Mouse (Mus musculus): ENCODE measurements around the gene Cacng6.

Gene Cacng6

DNA sequence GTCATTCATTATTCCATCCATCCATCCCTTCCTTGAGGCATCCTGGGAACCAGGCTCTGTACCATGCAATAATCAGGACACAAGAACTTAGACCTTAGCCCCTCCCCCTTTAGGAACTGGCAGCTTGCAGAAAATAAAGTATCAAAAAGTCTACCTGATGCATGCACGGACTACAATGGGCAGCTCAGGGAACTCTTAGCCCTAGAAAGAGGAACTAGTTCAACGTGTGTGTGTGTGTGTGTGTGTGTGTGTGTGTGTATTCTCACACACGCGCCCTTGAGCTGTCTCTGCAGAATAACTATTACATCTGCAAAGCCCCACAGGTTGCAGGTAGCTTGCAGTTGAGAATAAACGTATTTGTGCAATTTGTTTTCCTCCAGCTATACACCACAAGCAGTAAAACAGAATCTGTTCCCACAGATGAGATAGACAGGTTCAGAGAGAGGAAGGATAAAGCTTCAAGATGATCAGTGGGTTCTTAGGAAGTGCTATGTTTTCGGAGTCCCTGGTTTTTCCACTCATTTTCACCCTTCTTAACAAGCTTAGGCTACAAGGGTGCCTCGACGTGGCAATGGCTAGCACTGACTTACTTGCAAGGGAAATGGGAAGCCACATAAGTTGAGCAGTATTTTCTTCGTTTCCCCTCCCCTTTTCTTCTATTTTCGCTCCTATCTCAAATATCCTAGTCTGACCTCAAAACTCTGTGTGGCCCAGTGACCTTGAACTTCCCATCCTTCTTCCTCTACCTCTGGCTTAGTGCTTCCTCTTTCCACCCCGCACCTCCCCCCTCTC, 14.1 kb upstream of the Cacng6 start:
- no peak for TF ChIP-seq GATA4 (IDR thresholded peaks at IDR 0.05; ENCODE audit: insufficient replicate concordance, low read length)

DNA sequence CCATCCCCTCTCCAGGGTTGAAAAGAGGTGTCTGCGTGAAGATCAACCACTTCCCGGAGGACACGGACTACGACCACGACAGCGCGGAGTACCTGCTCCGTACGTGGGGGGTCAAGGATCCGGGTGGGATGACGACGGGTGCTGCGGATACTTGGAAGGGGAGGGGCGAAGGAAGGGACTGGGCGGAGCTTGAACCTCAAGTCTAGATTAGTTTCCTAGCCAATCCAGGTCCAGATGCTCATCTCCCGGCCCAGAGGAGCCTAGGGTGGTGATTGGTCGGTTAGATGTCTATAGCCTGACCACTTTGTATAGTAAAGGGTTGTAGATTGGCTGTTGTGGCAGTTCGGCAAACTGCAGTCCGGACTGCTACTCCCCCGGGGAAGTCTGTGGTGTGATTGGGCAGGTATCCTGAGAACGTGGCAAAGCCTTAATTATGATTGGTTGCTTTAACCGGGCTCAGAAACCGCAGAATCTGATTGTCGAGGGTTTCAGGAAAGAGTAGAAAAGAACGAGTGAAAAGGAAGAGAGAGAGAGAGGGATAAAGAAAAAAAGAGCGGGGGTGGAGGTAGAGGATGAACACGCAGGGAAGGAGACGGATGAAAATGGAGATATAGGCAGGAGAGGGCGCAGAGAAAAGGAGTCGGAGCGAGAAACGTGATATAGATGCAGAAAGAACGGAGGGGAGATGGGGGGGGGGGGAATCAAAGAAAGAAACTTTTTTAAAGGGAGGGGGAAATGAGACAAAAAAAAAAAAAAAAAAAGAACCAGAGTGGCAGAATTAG, 12.6 kb upstream of the Cacng6 start:
- no peak for TF ChIP-seq GATA4 (IDR thresholded peaks at IDR 0.05; ENCODE audit: insufficient replicate concordance, low read length)

DNA sequence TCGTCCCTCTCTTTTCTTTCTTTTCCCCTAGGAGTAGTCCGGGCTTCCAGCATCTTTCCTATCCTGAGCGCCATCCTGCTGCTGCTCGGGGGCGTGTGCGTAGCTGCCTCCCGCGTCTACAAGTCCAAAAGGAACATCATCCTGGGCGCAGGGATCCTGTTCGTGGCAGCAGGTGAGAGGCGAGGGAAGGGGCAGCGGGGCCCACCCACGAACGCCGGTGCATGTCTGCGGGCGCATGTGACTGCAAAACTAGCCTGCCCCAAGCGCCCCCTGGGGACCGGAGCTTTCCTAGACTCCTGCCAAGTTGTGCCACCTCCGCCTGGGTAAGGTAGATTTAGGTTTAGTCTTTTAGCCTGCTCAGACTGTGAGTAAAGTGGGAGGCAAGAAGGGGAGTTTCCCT, 12.0 kb upstream of the Cacng6 start:
- TF ChIP-seq GATA4 (IDR thresholded peaks at IDR 0.05; ENCODE audit: insufficient replicate concordance, low read length): no peak

DNA sequence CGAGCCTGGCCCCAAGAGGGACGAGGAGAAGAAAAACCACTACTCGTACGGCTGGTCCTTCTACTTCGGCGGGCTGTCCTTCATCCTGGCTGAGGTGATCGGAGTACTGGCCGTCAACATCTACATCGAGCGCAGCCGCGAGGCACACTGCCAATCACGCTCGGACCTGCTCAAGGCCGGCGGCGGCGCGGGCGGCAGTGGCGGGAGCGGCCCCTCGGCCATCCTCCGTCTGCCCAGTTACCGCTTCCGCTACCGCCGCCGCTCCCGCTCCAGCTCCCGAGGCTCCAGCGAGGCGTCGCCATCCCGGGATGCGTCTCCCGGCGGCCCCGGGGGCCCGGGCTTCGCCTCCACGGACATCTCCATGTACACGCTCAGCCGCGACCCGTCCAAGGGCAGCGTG, 9.1 kb upstream of the Cacng6 start:
- no peak for TF ChIP-seq GATA4 (IDR thresholded peaks at IDR 0.05; ENCODE audit: insufficient replicate concordance, low read length)

DNA sequence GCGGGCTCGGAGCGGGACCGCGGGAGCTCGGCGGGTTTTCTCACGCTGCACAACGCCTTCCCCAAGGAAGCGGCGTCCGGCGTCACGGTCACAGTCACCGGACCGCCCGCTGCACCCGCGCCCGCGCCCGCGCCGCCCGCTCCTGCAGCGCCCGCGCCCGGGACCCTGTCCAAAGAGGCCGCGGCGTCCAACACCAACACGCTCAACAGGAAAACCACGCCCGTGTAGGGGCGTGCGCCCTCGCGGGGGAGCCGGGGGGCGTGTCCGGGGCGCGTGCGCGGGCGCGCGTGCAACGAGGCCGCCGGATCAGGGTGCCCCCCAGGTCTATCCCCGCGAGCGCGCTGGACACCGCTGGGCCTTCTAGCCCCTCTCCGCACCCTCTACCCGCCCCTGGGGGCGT, 8.6 kb upstream of the Cacng6 start:
- no peak for TF ChIP-seq GATA4 (IDR thresholded peaks at IDR 0.05; ENCODE audit: insufficient replicate concordance, low read length)

DNA sequence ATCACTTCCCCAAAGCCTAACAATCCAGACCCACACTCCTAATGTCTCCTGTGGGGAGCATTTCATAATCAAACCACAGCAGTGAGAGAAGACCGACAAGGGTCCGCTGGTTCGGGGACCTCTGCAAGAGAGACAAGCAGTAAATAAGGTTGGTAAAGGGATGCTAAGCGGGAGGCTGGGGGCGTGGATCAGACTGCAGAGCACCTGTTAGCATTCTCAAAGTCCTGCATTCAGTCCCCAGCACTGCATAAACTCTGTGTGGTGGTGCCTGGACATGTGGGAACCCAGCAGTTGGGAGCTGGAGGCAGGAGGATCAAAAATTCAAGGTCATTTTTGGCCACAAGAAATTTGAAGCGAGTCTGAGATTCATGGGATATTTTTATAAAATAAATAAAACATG, 4.1 kb upstream of the Cacng6 start:
- no peak for TF ChIP-seq GATA4 (IDR thresholded peaks at IDR 0.05; ENCODE audit: insufficient replicate concordance, low read length)

DNA sequence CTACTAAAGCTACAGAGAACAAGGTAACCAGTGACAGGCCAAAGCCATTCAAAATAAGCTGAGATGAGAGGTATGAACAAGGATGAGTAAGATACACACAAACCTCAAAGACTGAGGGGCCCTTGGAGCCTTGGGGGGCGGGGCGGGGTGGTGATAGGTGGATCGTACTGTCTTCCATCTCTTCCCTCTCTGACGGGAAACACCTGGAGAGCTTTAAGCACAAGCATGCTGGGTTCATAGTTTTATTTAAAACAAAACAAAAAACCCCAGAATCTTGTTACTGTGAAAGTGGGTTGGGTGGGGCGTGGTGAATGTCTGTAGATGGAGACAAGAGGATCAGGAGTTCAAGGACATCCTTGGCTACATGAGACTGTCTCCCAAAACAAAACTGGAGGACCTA, 3.5 kb upstream of the Cacng6 start:
- TF ChIP-seq GATA4 (IDR thresholded peaks at IDR 0.05; ENCODE audit: insufficient replicate concordance, low read length): no peak

DNA sequence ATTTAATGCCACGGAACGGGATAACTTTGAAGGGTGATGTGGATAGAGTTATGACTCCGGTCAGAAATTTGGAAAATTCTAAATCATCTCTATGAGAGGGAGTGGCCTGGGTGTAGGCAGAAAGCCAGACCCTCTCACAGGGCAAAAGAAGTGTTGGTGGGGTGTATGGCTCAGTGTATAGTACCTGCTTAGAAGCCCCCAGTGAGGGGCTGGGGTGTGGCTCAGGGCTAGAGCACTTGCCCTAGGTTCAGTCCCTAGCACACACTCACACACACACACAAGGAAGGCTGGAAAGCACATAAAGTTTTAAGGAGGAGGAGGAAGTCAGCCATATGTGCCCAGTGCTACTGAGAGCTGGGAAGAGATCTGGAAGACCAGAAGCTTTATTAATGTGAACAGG, 2.7 kb upstream of the Cacng6 start:
- no peak for TF ChIP-seq GATA4 (IDR thresholded peaks at IDR 0.05; ENCODE audit: insufficient replicate concordance, low read length)

DNA sequence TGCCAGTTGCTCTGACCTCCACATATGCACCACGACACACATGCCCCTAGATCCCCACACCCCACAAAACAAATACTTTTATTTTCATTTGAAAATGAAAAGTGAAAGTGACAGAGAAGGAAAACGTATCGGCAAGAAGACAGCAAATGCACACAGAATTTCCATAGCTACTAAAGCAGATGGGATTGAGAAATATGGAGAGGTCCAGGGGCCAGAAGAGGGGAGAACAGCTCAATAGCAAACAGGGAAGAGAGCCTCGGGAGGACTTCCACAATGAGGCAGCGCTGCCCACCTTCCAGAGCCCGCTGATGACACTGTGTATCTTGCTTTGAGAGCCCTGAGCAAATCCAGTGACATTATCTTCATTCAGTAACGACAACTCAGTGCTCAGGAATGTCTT, 1.9 kb upstream of the Cacng6 start:
- TF ChIP-seq GATA4 (IDR thresholded peaks at IDR 0.05; ENCODE audit: insufficient replicate concordance, low read length): no peak

DNA sequence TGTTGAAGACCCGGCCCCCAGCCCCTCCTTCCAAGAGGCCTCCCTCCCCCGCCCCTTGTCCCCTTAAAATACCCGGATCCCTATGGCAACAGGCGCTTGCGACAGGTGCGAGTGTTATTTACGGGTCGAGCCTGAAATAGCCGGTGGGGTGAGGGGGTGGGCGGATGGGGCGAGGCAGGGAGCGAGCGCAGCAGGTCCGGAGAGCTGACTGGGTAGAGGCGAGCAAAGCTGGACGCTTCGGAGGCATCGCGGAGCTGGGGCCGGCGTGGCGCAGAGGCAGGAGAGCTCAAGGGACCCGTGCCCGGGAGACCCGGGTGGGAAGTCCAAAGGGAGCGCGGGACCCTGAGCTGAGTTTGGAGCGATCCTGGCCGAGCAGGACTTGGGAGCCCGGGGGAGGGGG, 565 bp upstream of the Cacng6 start:
- no peak for TF ChIP-seq GATA4 (IDR thresholded peaks at IDR 0.05; ENCODE audit: insufficient replicate concordance, low read length)

DNA sequence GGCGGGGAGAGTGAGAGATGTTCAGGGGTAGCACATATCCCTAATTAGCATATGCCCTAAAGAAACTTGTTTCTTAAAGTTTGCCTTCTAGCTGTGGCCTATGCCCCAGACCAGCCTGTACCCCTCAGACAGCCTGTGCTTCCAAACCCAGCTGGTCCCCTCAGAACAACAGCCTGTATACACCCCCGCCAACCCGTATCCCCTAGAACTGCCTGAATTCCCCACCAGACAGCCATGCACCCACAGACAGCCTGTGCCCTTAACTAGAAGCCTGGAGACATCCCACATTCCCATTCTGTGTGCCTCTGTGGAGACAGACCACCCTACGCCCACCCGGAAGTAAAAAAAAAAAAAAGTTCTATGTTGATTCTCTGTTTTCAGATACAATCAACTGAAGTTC, 1.1 kb downstream of the Cacng6 start:
- no peak for TF ChIP-seq GATA4 (IDR thresholded peaks at IDR 0.05; ENCODE audit: insufficient replicate concordance, low read length)

DNA sequence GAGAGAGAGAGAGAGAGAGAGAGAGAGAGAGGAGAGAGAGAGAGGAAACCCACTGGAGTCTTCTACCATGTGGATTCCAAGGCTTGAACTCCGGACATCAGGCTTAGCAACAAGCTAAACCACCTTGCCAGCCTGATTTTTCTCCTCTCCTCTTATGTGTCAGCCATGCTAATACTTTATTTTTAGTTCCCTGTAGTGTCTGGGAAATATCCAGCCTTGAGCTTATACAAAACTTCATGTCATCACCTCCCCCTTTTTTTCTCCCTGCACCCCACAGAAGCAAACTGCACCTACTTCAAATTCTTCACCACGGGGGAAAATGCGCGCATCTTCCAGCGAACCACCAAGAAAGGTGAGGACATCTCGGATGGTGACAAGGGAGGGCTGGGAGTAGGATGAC, 6.2 kb downstream of the Cacng6 start:
- no peak for TF ChIP-seq GATA4 (IDR thresholded peaks at IDR 0.05; ENCODE audit: insufficient replicate concordance, low read length)

DNA sequence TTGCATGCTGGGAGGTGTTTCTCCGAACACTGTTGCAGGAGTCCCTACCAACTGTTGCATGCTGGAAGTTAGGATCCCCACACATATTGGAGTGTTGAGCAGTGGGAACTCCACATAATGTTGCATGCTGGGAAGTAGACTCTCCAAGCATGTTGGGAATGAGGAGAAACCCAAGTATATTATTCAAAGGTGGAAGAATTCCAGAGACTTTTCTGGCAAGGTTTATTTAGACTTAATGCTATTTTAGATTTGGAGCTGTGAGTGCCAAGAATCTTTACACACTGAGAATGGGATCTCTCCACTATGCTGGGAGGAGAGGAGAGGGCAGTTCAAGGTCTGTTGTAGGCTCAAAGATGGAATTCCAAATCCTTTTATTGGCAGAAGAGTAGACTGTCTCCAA, 8.1 kb downstream of the Cacng6 start:
- no peak for TF ChIP-seq GATA4 (IDR thresholded peaks at IDR 0.05; ENCODE audit: insufficient replicate concordance, low read length)

DNA sequence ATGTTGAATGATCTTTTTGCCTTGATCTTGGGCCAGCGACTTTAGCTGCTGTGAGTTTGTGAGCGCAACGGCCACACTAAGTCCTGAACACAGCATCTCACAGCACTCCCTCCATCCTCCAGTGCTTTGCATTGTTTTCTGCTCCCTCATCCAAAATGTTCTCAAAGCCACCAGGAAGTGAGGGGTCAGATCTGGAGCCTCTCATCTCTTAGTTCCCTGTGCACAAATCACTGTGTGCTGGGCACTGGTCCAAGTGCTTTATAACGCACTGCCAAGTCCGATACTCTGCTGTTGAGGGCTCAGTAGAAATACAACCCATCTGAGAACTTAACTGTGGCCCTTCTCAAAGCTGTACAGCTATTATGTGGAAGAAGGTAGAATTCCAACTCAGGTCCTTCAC, 13.9 kb downstream of the Cacng6 start:
- TF ChIP-seq GATA4 (IDR thresholded peaks at IDR 0.05; ENCODE audit: insufficient replicate concordance, low read length): no peak

DNA sequence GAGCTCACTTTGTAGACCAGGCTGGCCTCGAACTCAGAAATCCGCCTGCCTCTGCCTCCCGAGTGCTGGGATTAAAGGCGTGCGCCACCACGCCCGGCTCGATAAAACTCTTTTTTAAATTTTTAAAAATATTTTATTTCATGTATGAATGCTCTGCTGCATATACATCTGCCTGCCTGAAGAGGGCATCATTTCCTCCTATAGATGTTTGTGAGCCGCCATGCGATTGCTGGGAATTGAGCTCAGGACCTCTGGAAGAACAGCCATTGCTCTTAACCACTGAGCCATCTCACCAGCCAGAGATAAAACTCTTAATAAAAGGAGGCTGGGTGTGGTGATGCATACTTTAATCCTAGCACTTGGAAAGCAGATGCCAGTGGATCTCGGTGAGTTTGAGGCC, 16.0 kb downstream of the Cacng6 start:
- TF ChIP-seq GATA4 (IDR thresholded peaks at IDR 0.05; ENCODE audit: insufficient replicate concordance, low read length): no peak

DNA sequence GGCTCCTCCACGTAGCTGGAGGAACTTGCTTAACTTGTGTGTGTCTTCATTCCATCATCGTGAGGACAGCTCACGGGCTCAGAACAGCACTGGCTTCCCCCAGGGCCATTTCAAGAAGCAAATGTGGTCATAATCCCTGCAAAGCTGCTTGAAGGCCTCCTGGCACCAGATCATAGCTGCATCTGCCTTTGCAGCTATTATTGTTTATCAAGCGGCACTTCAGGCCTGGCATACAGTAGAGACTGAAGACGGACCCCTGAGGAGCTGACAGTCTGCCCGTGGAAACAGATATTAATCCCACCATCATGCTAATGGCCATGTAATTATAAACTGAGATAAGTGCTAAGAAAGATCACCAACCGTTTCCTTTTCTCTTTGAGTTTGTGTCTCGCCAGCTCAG, 16.5 kb downstream of the Cacng6 start:
- TF ChIP-seq GATA4 (IDR thresholded peaks at IDR 0.05; ENCODE audit: insufficient replicate concordance, low read length): no peak
